Mouse (Mus musculus): ENCODE data around the gene Snd1.

DNA sequence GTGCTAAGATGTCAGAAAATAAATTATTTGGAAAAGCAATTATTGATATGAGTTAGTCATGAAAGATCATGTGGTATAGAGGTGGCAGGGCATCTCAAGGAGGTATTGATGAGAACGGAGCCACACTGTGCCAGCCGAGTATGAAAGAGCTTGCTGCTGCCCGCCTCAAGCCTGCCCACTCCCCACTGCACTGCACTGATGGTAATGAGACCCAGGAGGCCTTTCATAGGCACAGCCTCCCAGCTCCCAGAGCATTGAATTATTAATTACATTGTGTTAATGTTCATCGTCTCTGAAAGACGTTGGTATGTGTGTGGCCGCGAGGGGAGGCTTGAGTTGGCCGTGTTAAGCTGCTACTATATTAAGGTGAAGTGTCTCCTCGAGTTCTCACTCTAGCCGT, 390.2 kb downstream of the Snd1 start:
- TF ChIP-seq MAX (IDR thresholded peaks at IDR 0.05; ENCODE audit: low read depth), result no peak
- TF ChIP-seq SRF (IDR thresholded peaks at IDR 0.05; ENCODE audit: control insufficient read depth, insufficient read length, low read depth), result no peak
- no peak for TF ChIP-seq TCF12 (IDR thresholded peaks at IDR 0.05; ENCODE audit: insufficient read depth, poor library complexity, severe bottlenecking)
- no peak for TF ChIP-seq POLR2A (IDR thresholded peaks at IDR 0.05; ENCODE audit: insufficient read length, low read depth)
- no peak for TF ChIP-seq POLR2AphosphoS2 (IDR thresholded peaks at IDR 0.05; ENCODE audit: insufficient read length, low read depth)
- TF ChIP-seq MYOD1 (IDR thresholded peaks at IDR 0.05; ENCODE audit: control insufficient read depth in 1 of 3, insufficient read length in 2 of 3, low read depth in 2 of 3), result no peak
- no peak for TF ChIP-seq USF1 (IDR thresholded peaks at IDR 0.05; ENCODE audit: low read depth)
- TF ChIP-seq E2F4 (IDR thresholded peaks at IDR 0.05; ENCODE audit: insufficient read depth), result no peak

Data from myocyte (in vitro differentiated cells).